Mouse (Mus musculus) lung, adult 2 months (tissue): ENCODE data around the gene Taf3. TPM values are rescaled to one million over a fixed set of nuclear protein-coding genes. Genes with fewer than 3 reads are reported as not detected.

Experiments
- DNase-seq: peaks from one replicate; pipeline ENCODE4 v3.0.0; 2022
- H3K4me1 ChIP-seq: fragments of 200-500 bp; 2 replicates; pipeline ENCODE4 v1.6.1; 2011; ENCODE audit warnings: low read length; ENCODE audit not compliant: control insufficient read depth, insufficient read depth
- H3K4me3 ChIP-seq: fragments of 200-500 bp; replicated peaks from 2 replicates; pipeline ENCODE3; 2011; ENCODE audit warnings: low read depth, mild to moderate bottlenecking, control low read depth, low read length; ENCODE audit errors: extremely low read depth
- CTCF ChIP-seq: fragments of 200-500 bp; IDR thresholded peaks from 2 replicates; pipeline ENCODE4 v1.5.1; 2011; ENCODE audit warnings: mild to moderate bottlenecking, low read length, control low read depth; ENCODE audit not compliant: insufficient read depth
- POLR2A ChIP-seq: fragments of 200-500 bp; IDR thresholded peaks from 2 replicates; pipeline ENCODE4 v1.6.1; 2011; ENCODE audit warnings: low read depth, mild to moderate bottlenecking, control low read depth, low read length, borderline replicate concordance; ENCODE audit errors: extremely low read depth
- WGBS: fragments of 180-500 bp; shearing (Covaris S2); methylation state at CpG from one replicate; pipeline ENCODE4 v1.1.7; 2018; 5-methylcytosine and 5-hydroxymethylcytosine counted together
- polyA plus RNA-seq: library from polyadenylated mRNA; depleted of rRNA; stranded (reverse); fragments of >200 nt; gene quantifications from 2 replicates; pipeline ENCODE4 v1.2.3, GENCODE M21; 2012; rRNA removed

Taf3 gene
- polyA plus RNA-seq: 5.8 and 8.7 TPM in 2 replicates

GRCm38 (mm10) chr2:10048461-10048860 lies at the start of gene Taf3:
Gene Taf3 (minus strand): TSS chr2:10048596.
- H3K4me3 ChIP-seq: peak within 1 kb of the TSS; percentile 98
- H3K4me1 ChIP-seq: peaks cover 6% of the 10 kb centered on the region
- DNase-seq: peak; percentile 91
- peak; percentile 64; the same call in 1 of the 2 replicates for TF ChIP-seq POLR2A
- TF ChIP-seq CTCF: no peak
- WGBS: under 1% methylated on average over 36 of the region's 36 CpGs

GRCm38 (mm10) chr2:10094327-10095100 lies 46.1 kb upstream of the Taf3 start:
- TF ChIP-seq POLR2A (no peak), CTCF (no peak)
- Histone ChIP-seq H3K4me1 (no peaks in the 10 kb centered on the region), H3K4me3 (no peak overlapping the region)
- DNase-seq: no peak
- WGBS: 74% methylated on average over 14 of the region's 14 CpGs

DNA sequence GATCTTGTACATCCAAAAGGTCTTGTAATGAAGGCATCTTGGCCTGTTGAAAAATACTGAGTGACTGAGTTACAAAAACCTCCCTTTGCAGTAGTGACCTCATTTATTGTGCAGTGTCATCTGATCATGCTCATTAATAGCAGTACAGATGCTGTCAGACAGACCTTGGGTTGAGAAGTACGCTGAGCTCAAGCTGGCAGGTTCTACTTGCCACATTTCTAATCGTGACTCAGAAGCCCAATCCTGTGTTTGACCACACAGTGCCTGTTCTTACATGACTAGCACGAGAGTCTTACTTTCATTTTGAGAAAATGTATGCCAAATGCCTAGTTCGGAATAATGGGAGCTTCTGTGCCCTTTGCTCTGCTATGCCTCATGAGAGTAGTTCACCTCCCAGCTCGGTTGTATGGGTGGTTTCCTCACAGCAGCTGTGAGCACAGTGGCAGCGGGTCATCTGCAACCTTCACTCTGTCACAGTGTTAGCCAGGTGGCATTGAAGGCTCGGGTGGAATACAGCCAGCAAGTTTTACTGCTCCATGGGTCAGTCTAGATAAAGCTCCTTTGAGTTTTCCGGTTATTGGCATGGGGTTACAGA lies 39.0 kb upstream of the Taf3 start:
- 77% methylated on average over 8 of the region's 8 CpGs for WGBS
- no peak for DNase-seq
- H3K4me3 ChIP-seq: no peak overlapping the region
- no peak for TF ChIP-seq POLR2A
- TF ChIP-seq CTCF: no peak
- peaks cover 3% of the 10 kb centered on the region; the same call in 1 of the 2 replicates for H3K4me1 ChIP-seq

DNA sequence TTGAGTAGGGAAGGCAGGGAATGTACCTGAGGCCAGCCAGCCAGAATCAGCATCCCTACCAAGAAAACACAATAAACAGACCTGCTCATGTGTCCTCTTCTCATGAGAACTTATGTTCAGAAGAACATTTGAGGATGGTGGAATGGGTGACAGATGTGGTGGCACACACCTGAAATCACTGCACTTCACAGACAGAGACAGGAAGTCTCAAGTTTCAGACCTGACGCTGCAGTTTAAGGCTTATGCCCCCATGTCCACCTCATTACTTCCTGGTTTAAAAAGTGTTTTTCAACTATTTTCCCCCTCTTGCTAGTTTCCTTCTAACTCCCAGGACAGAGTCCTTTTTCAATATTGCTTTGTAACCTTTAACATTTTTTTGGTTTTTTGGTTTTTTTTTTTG lies 34.3 kb upstream of the Taf3 start:
- DNase-seq: no peak
- TF ChIP-seq CTCF (no peak), POLR2A (no peak)
- Histone ChIP-seq H3K4me3 (no peak overlapping the region), H3K4me1 (peaks cover 7% of the 10 kb centered on the region; the same call in 1 of the 2 replicates)
- WGBS: 53% methylated on average over 1 of the region's 1 CpGs

- TF ChIP-seq CTCF: no peak
- TF ChIP-seq POLR2A: no peak
- 70% methylated on average over 5 of the region's 5 CpGs for WGBS
- no peak overlapping the region for H3K4me3 ChIP-seq
- H3K4me1 ChIP-seq: peaks cover 7% of the 10 kb centered on the region; the same call in 1 of the 2 replicates
- no peak for DNase-seq
Observed at GRCm38 (mm10) chr2:10081453-10082080, 33.2 kb upstream of the Taf3 start.

DNA sequence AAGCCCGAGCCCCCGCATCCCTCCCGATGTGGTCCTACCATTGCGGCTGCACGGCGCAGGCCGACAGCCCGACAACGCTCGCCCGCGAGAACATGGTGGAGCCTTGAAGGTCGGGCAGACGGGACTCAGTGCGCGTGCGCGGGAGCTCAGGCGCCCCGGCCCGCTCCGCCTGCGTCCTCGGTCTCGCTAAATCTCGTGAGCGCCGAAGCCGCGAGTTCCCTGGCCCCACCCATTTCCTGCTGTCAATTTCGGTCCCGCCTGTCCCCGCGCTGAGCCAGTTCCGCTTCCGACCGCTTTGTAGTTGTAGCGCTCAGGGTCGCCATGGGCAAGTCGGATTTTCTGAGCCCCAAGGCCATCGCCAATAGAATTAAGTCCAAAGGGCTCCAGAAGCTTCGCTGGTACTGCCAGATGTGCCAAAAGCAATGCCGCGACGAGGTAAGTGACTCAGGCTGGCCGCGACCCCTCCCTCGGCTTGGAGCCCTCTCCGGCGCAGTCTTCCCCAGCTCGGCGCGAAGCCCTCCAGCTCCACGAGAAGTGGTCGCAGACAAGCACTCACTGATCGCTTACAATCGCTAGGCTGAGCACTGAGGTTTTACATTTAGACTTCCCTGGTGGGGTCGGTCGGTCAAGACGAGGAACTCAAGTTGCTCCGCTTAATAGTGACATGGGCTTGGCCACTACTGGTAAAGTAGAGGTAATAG lies 32.1 kb upstream of the Taf3 start, which contains the start of the genes Atp5c1 and Kin:
TSS of gene Atp5c1 (minus strand) at position 201 of the 701 bp plus-strand sequence.
TSS of gene Kin (plus strand) at position 284 of the 701 bp plus-strand sequence.
- under 1% methylated on average over 61 of the region's 61 CpGs for WGBS

GRCm38 (mm10) chr2:10079745-10080309 lies 31.4 kb upstream of the Taf3 start:
- no peak for DNase-seq
- peak overlapping the region; percentile 95 for H3K4me3 ChIP-seq
- under 1% methylated on average over 28 of the region's 28 CpGs for WGBS
- TF ChIP-seq POLR2A (no peak), CTCF (no peak)
- H3K4me1 ChIP-seq: peaks cover 9% of the 10 kb centered on the region

More for the DNA sequence above, 32.1 kb upstream of the Taf3 start, which contains the start of the genes Atp5c1 and Kin:
- Histone ChIP-seq H3K4me1 (peaks cover 7% of the 10 kb centered on the region; the same call in 1 of the 2 replicates), H3K4me3 (peak within 1 kb of the TSS; percentile 95)
- TF ChIP-seq POLR2A (peak; percentile 87), CTCF (peak; percentile 29)
- DNase-seq: peak; percentile 92

DNA sequence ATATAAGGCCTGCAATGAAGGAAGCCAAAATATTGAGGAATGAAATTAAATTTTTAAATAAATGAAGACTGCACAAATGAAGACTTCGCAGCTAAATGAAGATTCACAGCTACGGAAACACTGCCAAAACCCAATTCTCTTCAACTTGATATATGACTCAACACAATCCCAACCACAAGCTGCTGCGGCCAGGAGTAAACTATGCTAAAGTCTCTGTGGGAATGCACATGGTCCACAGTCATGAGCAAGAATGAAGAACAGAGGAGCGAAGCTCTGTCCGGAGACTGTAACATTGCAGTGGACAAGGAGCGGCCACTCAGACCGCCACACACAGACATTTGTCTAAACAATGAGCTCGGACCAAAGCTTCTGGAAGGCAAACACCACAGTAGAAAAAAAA lies 28.3 kb upstream of the Taf3 start:
- TF ChIP-seq CTCF (no peak), POLR2A (no peak)
- WGBS: 51% methylated on average over 8 of the region's 8 CpGs
- Histone ChIP-seq H3K4me3 (no peak overlapping the region), H3K4me1 (peaks cover 9% of the 10 kb centered on the region)
- DNase-seq: no peak

GRCm38 (mm10) chr2:10074470-10074869 lies 26.1 kb upstream of the Taf3 start:
- H3K4me3 ChIP-seq: no peak overlapping the region
- H3K4me1 ChIP-seq: peaks cover 7% of the 10 kb centered on the region
- no peak for DNase-seq
- WGBS: 69% methylated on average over 7 of the region's 7 CpGs
- TF ChIP-seq POLR2A (no peak), CTCF (no peak)

DNA sequence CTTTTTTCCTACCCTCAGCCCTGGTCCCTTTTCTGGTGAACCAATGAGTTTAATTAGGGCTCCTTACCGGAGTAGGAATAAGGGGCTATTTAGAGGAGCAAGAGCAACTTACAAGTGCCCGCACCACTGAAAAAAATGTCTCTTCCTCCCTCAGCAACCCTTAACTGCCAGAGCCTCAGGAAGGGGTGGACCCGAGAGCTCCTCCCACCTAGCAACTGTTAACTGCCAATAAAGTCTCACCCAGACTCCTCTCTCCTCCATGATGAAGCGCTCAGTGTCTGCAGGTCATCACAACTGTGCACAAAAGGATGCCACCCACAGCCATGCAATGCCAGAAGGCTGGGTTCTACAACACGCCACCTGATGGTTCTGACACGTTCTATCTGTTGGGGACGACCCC lies 23.4 kb upstream of the Taf3 start:
- Histone ChIP-seq H3K4me1 (peaks cover 7% of the 10 kb centered on the region), H3K4me3 (no peak overlapping the region)
- no peak for DNase-seq
- 76% methylated on average over 7 of the region's 7 CpGs for WGBS
- no peak for TF ChIP-seq POLR2A
- no peak for TF ChIP-seq CTCF
